Mouse (Mus musculus): Measurements from ENCODE around the gene Akap8l. TPM values are rescaled to one million over a fixed set of nuclear protein-coding genes. Genes with fewer than 3 reads are reported as not detected.
A peak's percentile ranks its signal among the peaks of the same experiment; 100 is the strongest.

The Akap8l gene
- total and polyA plus RNA-seq, 2 experiments from 2014 or later: 76.3 to 95.7 TPM

GRCm38 (mm10) chr17:32354211-32354610 is 3.8 kb upstream of the Akap8l start:
- DNase-seq (ENCODE audit: low spot score) (peak; percentile 33), ATAC-seq (no peak)
- Histone ChIP-seq H3K27ac (0 out of 2 replicates have a peak overlapping the region, but pooled peaks have one; percentile 45), H3K9me3 (ENCODE audit: low read length) (no peaks in the 10 kb centered on the region), H3K9ac (replicated peaks; ENCODE audit: low read length) (no peak overlapping the region), H3K36me3 (ENCODE audit: insufficient read depth, low read length) (peaks cover 53% of the 10 kb centered on the region), H3K4me1 (ENCODE audit: insufficient read depth, low read length) (0 out of 2 replicates have a peak, but pooled peaks cover 3% of the 10 kb centered on the region), H3K4me3 (ENCODE audit: low read length) (no peak overlapping the region), H3K27me3 (ENCODE audit: insufficient read depth, low read length) (no peaks in the 10 kb centered on the region), H3K4me2 (ENCODE audit: low read depth, low read length) (no peak overlapping the region)
- 33% methylated on average over 5 of the region's 5 CpGs for WGBS
- no peak for TF ChIP-seq CTCF (IDR thresholded peaks at IDR 0.05; ENCODE audit: low read depth)

DNA sequence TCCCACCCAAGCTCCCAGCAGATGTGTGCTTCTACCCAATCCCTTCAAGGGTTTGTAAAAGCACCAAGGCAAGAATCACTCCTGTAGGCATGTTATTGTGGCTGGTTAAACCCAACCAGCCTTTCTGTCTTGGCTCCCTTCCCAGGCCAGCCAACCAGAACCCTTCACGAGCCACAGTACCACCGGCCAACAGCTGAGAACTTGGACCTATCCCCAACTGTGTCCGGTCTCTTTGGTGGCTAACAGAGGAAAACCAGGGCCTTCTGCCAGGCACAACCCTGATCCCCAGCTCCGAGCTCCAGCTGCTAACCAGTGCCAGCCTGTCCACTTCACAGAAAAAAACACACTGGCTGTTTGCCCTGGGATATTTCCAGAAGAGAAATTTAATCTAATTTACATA is 3.3 kb upstream of the Akap8l start:
- Histone ChIP-seq H3K27ac (no peak overlapping the region), H3K9me3 (ENCODE audit: low read length) (no peaks in the 10 kb centered on the region), H3K9ac (replicated peaks; ENCODE audit: low read length) (no peak overlapping the region), H3K4me2 (ENCODE audit: low read depth, low read length) (no peak overlapping the region), H3K27me3 (ENCODE audit: insufficient read depth, low read length) (no peaks in the 10 kb centered on the region), H3K4me1 (ENCODE audit: insufficient read depth, low read length) (0 out of 2 replicates have a peak, but pooled peaks cover 3% of the 10 kb centered on the region), H3K4me3 (ENCODE audit: low read length) (no peak overlapping the region), H3K36me3 (ENCODE audit: insufficient read depth, low read length) (peaks cover 48% of the 10 kb centered on the region)
- WGBS: 15% methylated on average over 4 of the region's 4 CpGs
- ATAC-seq (peak; percentile 57), DNase-seq (ENCODE audit: low spot score) (peak; percentile 91)
- TF ChIP-seq CTCF (IDR thresholded peaks at IDR 0.05; ENCODE audit: low read depth): no peak

GRCm38 (mm10) chr17:32351726-32352125 is 1.3 kb upstream of the Akap8l start:
- ATAC-seq: no peak
- Histone ChIP-seq H3K27ac (no peak overlapping the region), H3K4me3 (ENCODE audit: low read length) (no peak overlapping the region)

DNA sequence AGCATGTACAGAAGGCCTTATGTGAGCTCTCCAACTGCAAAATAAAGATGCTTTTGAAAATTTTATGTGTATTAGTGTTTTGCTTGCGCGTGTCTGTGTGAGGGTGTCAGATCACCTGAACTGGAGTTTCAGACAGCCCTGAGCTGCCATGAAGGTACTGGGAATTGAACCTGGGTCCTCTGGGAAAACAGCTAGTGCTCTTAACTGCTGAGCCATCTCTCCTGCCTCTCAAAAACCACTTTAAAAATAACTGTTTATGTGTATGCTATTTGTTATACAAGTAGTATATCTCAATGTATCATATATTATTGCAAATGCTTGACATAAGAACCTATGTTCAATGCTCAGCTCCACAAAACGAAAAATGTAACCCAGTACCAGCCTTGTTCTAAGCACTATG is 862 bp upstream of the Akap8l start:
- DNase-seq (ENCODE audit: low spot score) (no peak), ATAC-seq (no peak)
- H3K4me2 ChIP-seq (ENCODE audit: low read depth, low read length): peak overlapping the region; percentile 93; the same call in 1 of the 2 replicates
- 0 out of 2 replicates have a peak, but pooled peaks cover 6% of the 10 kb centered on the region for H3K4me1 ChIP-seq (ENCODE audit: insufficient read depth, low read length)
- TF ChIP-seq CTCF (IDR thresholded peaks at IDR 0.05; ENCODE audit: low read depth): no peak
- WGBS: 78% methylated on average over 3 of the region's 3 CpGs
- H3K27ac ChIP-seq: no peak overlapping the region
- no peak overlapping the region for H3K9ac ChIP-seq (replicated peaks; ENCODE audit: low read length)
- H3K4me3 ChIP-seq (ENCODE audit: low read length): no peak overlapping the region
- H3K9me3 ChIP-seq (ENCODE audit: low read length): no peaks in the 10 kb centered on the region
- peaks cover 24% of the 10 kb centered on the region for H3K36me3 ChIP-seq (ENCODE audit: insufficient read depth, low read length)
- no peaks in the 10 kb centered on the region for H3K27me3 ChIP-seq (ENCODE audit: insufficient read depth, low read length)

More at GRCm38 (mm10) chr17:32351726-32352125, 1.3 kb upstream of the Akap8l start:
- Histone ChIP-seq H3K36me3 (ENCODE audit: insufficient read depth, low read length) (peaks cover 28% of the 10 kb centered on the region), H3K9ac (replicated peaks; ENCODE audit: low read length) (no peak overlapping the region), H3K4me1 (ENCODE audit: insufficient read depth, low read length) (0 out of 2 replicates have a peak, but pooled peaks cover 6% of the 10 kb centered on the region), H3K27me3 (ENCODE audit: insufficient read depth, low read length) (no peaks in the 10 kb centered on the region), H3K9me3 (ENCODE audit: low read length) (no peaks in the 10 kb centered on the region), H3K4me2 (ENCODE audit: low read depth, low read length) (no peak overlapping the region)
- DNase-seq (ENCODE audit: low spot score): no peak
- no peak for TF ChIP-seq CTCF (IDR thresholded peaks at IDR 0.05; ENCODE audit: low read depth)

- WGBS: under 1% methylated on average over 24 of the region's 24 CpGs
- Histone ChIP-seq H3K4me1 (ENCODE audit: insufficient read depth, low read length) (0 out of 2 replicates have a peak, but pooled peaks cover 6% of the 10 kb centered on the region), H3K9me3 (ENCODE audit: low read length) (no peaks in the 10 kb centered on the region), H3K4me3 (ENCODE audit: low read length) (peak overlapping the region; percentile 84), H3K9ac (replicated peaks; ENCODE audit: low read length) (peak overlapping the region; percentile 93), H3K27ac (peak overlapping the region; percentile 95), H3K36me3 (ENCODE audit: insufficient read depth, low read length) (peaks cover 10% of the 10 kb centered on the region), H3K27me3 (ENCODE audit: insufficient read depth, low read length) (no peaks in the 10 kb centered on the region), H3K4me2 (ENCODE audit: low read depth, low read length) (peak overlapping the region; percentile 93)
- 0 out of 2 replicates have a peak, but pooled peaks have one; percentile 4 for TF ChIP-seq CTCF (IDR thresholded peaks at IDR 0.05; ENCODE audit: low read depth)
- DNase-seq (ENCODE audit: low spot score): peak; percentile 56
- no peak; the same call in none of the 2 replicates for ATAC-seq
These were observed 491 bp downstream of the Akap8l start for GRCm38 (mm10) chr17:32349851-32350381.

DNA sequence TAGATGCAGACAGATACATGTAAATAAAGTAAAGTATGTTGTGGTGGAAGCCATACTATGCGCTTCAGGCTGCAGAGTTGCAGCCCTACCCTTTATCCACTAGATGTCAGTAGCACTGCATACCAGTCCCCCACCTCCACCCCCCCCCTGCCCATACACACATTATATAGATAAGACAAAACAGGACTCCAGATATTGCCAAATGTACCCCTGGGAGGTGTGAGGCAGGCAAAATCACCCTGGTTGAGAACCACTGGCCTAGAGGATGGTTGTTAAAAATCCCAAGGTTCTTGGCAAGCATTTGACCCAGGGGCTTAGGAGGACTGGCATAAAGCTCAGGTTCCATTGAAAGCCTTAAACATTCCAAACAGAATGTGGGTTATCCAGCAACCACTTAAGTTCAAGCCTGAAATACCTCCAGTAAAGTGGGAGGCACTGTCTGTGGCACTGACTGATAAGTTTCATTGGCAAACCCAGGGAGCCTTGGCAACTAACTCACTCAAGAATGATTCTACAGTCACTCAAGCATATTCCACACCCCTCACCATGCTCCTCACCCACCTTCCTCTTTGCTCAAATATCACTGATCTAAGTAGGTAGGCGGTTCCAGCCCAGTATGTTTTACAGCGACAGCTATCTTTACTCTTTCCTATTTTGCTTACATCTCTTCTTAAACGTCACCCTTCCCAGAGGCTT is 1.2 kb downstream of the Akap8l start:
- peak overlapping the region; percentile 93 for H3K9ac ChIP-seq (replicated peaks; ENCODE audit: low read length)
- ATAC-seq: peak; percentile 27; the same call in 1 of the 2 replicates
- no peaks in the 10 kb centered on the region for H3K9me3 ChIP-seq (ENCODE audit: low read length)
- 0 out of 2 replicates have a peak, but pooled peaks cover 5% of the 10 kb centered on the region for H3K4me1 ChIP-seq (ENCODE audit: insufficient read depth, low read length)
- peak overlapping the region; percentile 84 for H3K4me3 ChIP-seq (ENCODE audit: low read length)
- peak; percentile 93 for TF ChIP-seq CTCF (IDR thresholded peaks at IDR 0.05; ENCODE audit: low read depth)
- peak; percentile 71 for DNase-seq (ENCODE audit: low spot score)
- 15% methylated on average over 4 of the region's 4 CpGs for WGBS
- peak overlapping the region; percentile 93 for H3K4me2 ChIP-seq (ENCODE audit: low read depth, low read length)
- peak overlapping the region; percentile 95 for H3K27ac ChIP-seq
- peaks cover 6% of the 10 kb centered on the region; the same call in 1 of the 2 replicates for H3K36me3 ChIP-seq (ENCODE audit: insufficient read depth, low read length)
- no peaks in the 10 kb centered on the region for H3K27me3 ChIP-seq (ENCODE audit: insufficient read depth, low read length)

All from hindbrain, postnatal 0 days (tissue).